Mouse (Mus musculus): Measurements from ENCODE around the gene Prrx2. TPM values are rescaled to one million over a fixed set of nuclear protein-coding genes. Genes with fewer than 3 reads are reported as not detected.

The Prrx2 gene
- polyA plus RNA-seq (2017; shearing (Covaris generic)) = not detected

DNA sequence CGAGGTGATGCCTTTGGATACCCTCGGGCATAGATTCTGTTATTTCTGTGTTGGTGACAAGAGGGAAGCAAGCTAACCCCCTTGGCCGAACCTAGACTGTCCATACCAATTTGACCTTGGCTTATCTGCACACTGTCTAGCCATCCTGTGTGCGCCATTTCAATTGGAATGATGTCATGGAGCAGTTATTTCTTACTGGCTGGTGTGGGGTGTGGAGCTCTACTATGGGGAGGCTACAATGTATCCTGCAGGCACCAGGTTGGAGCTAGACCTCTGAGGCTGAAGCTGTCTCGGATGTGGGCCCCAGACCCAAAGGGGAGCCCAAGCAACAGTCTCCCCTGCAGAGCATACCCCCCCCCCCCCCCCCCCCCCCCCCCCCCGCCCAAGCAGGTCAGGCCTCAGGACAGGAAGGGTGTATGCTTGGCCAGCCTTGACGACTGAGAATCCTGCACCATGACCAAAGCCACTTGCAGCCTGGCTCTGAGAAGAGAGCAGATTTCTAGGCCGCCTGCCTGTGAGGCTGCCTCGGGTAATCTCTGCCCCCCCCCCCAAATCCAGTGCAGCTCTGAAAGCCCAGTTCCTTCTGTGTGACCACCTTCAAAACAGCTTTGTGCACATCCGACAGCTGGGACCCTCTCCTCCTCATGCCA is at the start of gene Prrx2:
Prrx2 (plus strand) TSS at position 600 of the 650 bp plus-strand sequence.

DNA sequence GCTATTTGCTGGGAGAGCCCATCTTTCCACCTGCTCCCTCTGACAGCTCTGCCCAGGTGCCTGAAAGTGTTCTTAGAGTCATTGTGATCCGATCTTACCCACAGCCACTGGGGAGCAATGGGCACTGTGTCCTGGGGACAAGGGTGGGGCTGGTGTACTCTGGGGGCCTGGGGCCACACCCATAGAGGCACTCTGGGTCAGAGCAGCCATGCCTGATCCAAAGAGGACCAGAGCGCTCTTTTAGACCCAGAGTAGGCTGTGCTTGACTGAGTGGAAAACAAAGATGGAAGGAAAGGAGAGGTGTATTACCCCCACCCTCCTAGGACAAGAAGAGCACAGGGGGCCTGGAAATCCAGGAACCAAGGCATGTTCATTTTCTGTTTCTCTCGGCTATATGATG is 31.2 kb upstream of the Prrx2 start, which contains the start of gene 1700001O22Rik:
1700001O22Rik (minus strand) TSS at position 58 of the 400 bp plus-strand sequence.

DNA sequence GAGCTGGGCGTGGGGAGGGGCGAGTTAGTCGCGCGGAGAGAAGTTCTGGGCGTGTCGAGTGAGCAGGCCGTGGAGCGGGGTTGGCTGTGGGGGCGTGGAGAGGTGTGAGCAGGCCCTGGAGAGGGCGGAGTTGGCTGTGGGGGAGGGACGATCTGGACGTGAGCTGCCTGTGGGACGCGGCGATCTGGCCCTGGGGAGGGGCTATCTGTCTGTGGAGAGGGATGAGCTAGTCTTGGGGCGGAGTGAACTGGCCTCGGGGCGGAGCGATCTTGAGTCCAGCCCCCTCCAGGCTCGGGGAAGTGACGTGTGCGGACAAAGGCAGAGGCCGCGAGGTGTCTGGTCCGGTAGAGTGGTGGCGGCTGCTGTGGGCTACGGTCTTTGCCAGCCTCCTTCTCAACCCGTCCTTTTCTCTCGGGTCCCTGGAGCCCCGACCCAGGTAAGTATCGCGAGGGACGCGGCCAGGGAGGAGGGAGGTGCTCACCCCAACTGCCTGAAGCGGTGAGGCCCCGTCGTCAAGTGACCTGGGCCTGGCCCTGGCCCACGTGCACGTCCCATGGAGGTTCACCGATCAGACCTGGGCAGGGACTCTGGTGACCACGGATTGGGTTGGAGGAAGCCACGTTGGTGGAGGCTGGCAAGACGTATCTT is 27.0 kb upstream of the Prrx2 start, which contains the start of gene Ntmt1:
Ntmt1 (plus strand) TSS at position 179 of the 648 bp plus-strand sequence.

DNA sequence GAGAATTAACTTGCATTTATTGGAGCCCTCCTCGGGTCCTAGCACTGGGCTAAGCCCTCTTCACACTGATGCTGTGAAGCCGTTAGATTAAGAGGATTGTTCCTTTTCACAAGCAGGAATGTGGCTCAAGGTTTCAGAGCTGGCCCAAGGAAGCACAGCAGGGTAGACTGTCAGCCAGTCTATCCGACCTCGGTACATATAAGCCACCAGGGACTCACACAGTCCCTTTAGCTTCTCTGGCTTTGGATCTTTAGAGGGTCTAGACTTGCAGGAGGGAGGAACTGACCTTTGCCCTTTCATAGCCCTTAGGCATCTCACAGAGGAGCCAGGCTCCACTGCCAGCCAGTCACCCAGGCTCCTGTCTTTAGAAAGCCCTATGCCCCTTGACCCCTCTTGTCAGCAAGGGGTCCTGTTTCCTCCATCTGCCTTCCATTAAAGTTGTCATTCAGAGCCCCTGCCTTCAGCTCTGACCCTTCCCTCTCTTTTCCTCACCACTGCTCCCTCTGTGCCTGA is 4.4 kb upstream of the Prrx2 start, which contains the start of gene Asb6:
Asb6 (minus strand) TSS at position 51 of the 513 bp plus-strand sequence.

DNA sequence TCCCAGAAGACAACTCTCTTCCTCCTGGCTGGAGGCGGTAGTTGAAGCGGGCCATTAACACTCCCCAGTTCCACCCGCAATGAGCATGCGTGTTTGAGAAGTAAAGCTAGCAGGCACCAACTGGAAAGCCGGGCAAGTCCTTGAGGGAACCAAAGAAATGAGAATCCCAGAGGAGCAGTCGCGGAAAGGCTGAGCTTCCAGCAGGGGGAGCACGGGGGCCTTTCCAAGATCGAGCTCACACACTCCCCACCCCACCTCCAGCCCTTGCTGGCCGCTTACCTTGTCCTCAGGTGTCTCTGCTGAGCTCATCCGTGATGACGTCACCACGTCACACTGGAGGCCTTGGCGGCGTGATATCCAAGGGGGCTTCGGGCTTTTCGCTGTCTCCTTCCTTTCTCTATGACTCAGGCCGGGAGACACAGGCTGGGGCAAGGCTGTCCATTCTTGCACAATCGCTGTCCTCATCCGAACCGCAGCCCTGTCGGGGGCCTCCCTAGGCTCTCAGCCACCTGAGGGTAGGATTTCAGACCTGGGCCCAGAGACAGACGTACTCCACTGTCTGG is 94.8 kb downstream of the Prrx2 start, which contains the start of gene Ptges:
Ptges (minus strand) TSS at position 381 of the 563 bp plus-strand sequence.

Other genes with a start within 250 kb of the Prrx2 start
- 1.4 TPM for gene Cstad, start 239.9 kb upstream of the Prrx2 start, polyA plus RNA-seq (2017; shearing (Covaris generic))
- 12.9 TPM for gene 1700001O22Rik, start 31.3 kb upstream of the Prrx2 start, polyA plus RNA-seq (2017; shearing (Covaris generic))
- gene Ntmt1, start 27.1 kb upstream of the Prrx2 start, polyA plus RNA-seq (2017; shearing (Covaris generic)) = 27.2 TPM
- 43.5 TPM for gene Asb6, start 4.6 kb upstream of the Prrx2 start, polyA plus RNA-seq (2017; shearing (Covaris generic))
- gene Ptges, start 94.9 kb downstream of the Prrx2 start, polyA plus RNA-seq (2017; shearing (Covaris generic)) = 0.27 TPM
- 36.3 TPM for gene Tor1b, start 118.0 kb downstream of the Prrx2 start, polyA plus RNA-seq (2017; shearing (Covaris generic))
- 74.5 TPM for gene Tor1a, start 133.0 kb downstream of the Prrx2 start, polyA plus RNA-seq (2017; shearing (Covaris generic))
- gene BC005624, start 147.2 kb downstream of the Prrx2 start, polyA plus RNA-seq (2017; shearing (Covaris generic)) = 69.6 TPM
- gene Usp20, start 147.3 kb downstream of the Prrx2 start, polyA plus RNA-seq (2017; shearing (Covaris generic)) = 25.2 TPM

All from effector memory CD4-positive, alpha-beta T cell, adult 7 months (primary cell).